Mouse (Mus musculus): ENCODE data around the gene Sh3bp5l. TPM values are rescaled to one million over a fixed set of nuclear protein-coding genes. Genes with fewer than 3 reads are reported as not detected.
A peak's percentile ranks its signal among the peaks of the same experiment; 100 is the strongest.

The Sh3bp5l gene
- polyA plus RNA-seq, 1 experiment = 3.4 TPM

- Histone ChIP-seq H3K4me3 (replicated peaks) (no peak overlapping the region), H3K4me1 (ENCODE audit: control insufficient read depth) (peaks cover 16% of the 10 kb centered on the region), H3K36me3 (ENCODE audit: control insufficient read depth) (peaks cover 99% of the 10 kb centered on the region), H3K9me3 (ENCODE audit: control insufficient read depth, low read length) (peaks cover 8% of the 10 kb centered on the region), H3K27me3 (ENCODE audit: control insufficient read depth) (no peaks in the 10 kb centered on the region)
- TF ChIP-seq GATA1 (IDR thresholded peaks at IDR 0.05; ENCODE audit: low read length) (no peak), TAL1 (IDR thresholded peaks at IDR 0.05; ENCODE audit: low read length) (no peak)
Observed at GRCm38 (mm10) chr11:58315536-58316168, 14.9 kb upstream of the Sh3bp5l start.

- H3K4me3 ChIP-seq (replicated peaks) = no peak overlapping the region
Observed at GRCm38 (mm10) chr11:58316344-58316743, 14.2 kb upstream of the Sh3bp5l start.

GRCm38 (mm10) chr11:58316768-58317390 lies 13.6 kb upstream of the Sh3bp5l start:
- no peak for TF ChIP-seq TAL1 (IDR thresholded peaks at IDR 0.05; ENCODE audit: low read length)
- no peak for TF ChIP-seq GATA1 (IDR thresholded peaks at IDR 0.05; ENCODE audit: low read length)
- Histone ChIP-seq H3K4me1 (ENCODE audit: control insufficient read depth) (peaks cover 28% of the 10 kb centered on the region), H3K9me3 (ENCODE audit: control insufficient read depth, low read length) (peaks cover 8% of the 10 kb centered on the region), H3K27me3 (ENCODE audit: control insufficient read depth) (no peaks in the 10 kb centered on the region), H3K36me3 (ENCODE audit: control insufficient read depth) (peaks cover 99% of the 10 kb centered on the region), H3K4me3 (replicated peaks) (no peak overlapping the region)

More at GRCm38 (mm10) chr11:58316344-58316743, 14.2 kb upstream of the Sh3bp5l start:
- no peak for TF ChIP-seq TAL1 (IDR thresholded peaks at IDR 0.05; ENCODE audit: low read length)
- no peak for TF ChIP-seq GATA1 (IDR thresholded peaks at IDR 0.05; ENCODE audit: low read length)
- Histone ChIP-seq H3K27me3 (ENCODE audit: control insufficient read depth) (no peaks in the 10 kb centered on the region), H3K9me3 (ENCODE audit: control insufficient read depth, low read length) (peaks cover 8% of the 10 kb centered on the region), H3K4me1 (ENCODE audit: control insufficient read depth) (peaks cover 23% of the 10 kb centered on the region), H3K36me3 (ENCODE audit: control insufficient read depth) (peaks cover 99% of the 10 kb centered on the region)

GRCm38 (mm10) chr11:58322824-58323569 lies 7.5 kb upstream of the Sh3bp5l start:
- Histone ChIP-seq H3K4me3 (replicated peaks) (peak overlapping the region; percentile 65), H3K27me3 (ENCODE audit: control insufficient read depth) (no peaks in the 10 kb centered on the region), H3K36me3 (ENCODE audit: control insufficient read depth) (peaks cover 74% of the 10 kb centered on the region), H3K9me3 (ENCODE audit: control insufficient read depth, low read length) (peaks cover 4% of the 10 kb centered on the region; the same call in 1 of the 2 replicates), H3K4me1 (ENCODE audit: control insufficient read depth) (peaks cover 63% of the 10 kb centered on the region)
- TF ChIP-seq GATA1 (IDR thresholded peaks at IDR 0.05; ENCODE audit: low read length) (no peak), TAL1 (IDR thresholded peaks at IDR 0.05; ENCODE audit: low read length) (no peak)

GRCm38 (mm10) chr11:58323570-58324340 lies 6.8 kb upstream of the Sh3bp5l start:
- no peak for TF ChIP-seq GATA1 (IDR thresholded peaks at IDR 0.05; ENCODE audit: low read length)
- TF ChIP-seq TAL1 (IDR thresholded peaks at IDR 0.05; ENCODE audit: low read length) = no peak
- peaks cover 70% of the 10 kb centered on the region for H3K4me1 ChIP-seq (ENCODE audit: control insufficient read depth)

GRCm38 (mm10) chr11:58324614-58325229 lies 5.8 kb upstream of the Sh3bp5l start:
- peak; percentile 27; the same call in 1 of the 2 replicates for TF ChIP-seq GATA1 (IDR thresholded peaks at IDR 0.05; ENCODE audit: low read length)
- TF ChIP-seq TAL1 (IDR thresholded peaks at IDR 0.05; ENCODE audit: low read length) = peak; percentile 67
- H3K4me1 ChIP-seq (ENCODE audit: control insufficient read depth) = peaks cover 78% of the 10 kb centered on the region
- peaks cover 69% of the 10 kb centered on the region for H3K36me3 ChIP-seq (ENCODE audit: control insufficient read depth)
- H3K27me3 ChIP-seq (ENCODE audit: control insufficient read depth) = no peaks in the 10 kb centered on the region
- H3K9me3 ChIP-seq (ENCODE audit: control insufficient read depth, low read length) = peaks cover 4% of the 10 kb centered on the region; the same call in 1 of the 2 replicates
- peak overlapping the region; percentile 44 for H3K4me3 ChIP-seq (replicated peaks)

More at GRCm38 (mm10) chr11:58323570-58324340, 6.8 kb upstream of the Sh3bp5l start:
- Histone ChIP-seq H3K36me3 (ENCODE audit: control insufficient read depth) (peaks cover 74% of the 10 kb centered on the region), H3K9me3 (ENCODE audit: control insufficient read depth, low read length) (peaks cover 4% of the 10 kb centered on the region; the same call in 1 of the 2 replicates), H3K27me3 (ENCODE audit: control insufficient read depth) (no peaks in the 10 kb centered on the region), H3K4me3 (replicated peaks) (peak overlapping the region; percentile 65)

- Histone ChIP-seq H3K4me3 (replicated peaks) (no peak overlapping the region), H3K27me3 (ENCODE audit: control insufficient read depth) (no peaks in the 10 kb centered on the region), H3K4me1 (ENCODE audit: control insufficient read depth) (peaks cover 71% of the 10 kb centered on the region), H3K36me3 (ENCODE audit: control insufficient read depth) (peaks cover 56% of the 10 kb centered on the region), H3K9me3 (ENCODE audit: control insufficient read depth, low read length) (peaks cover 4% of the 10 kb centered on the region; the same call in 1 of the 2 replicates)
- TF ChIP-seq TAL1 (IDR thresholded peaks at IDR 0.05; ENCODE audit: low read length) (no peak), GATA1 (IDR thresholded peaks at IDR 0.05; ENCODE audit: low read length) (no peak)
Observed at GRCm38 (mm10) chr11:58326781-58327180, 3.7 kb upstream of the Sh3bp5l start.

GRCm38 (mm10) chr11:58329906-58330275 lies 633 bp upstream of the Sh3bp5l start:
- Histone ChIP-seq H3K4me3 (replicated peaks) (peak overlapping the region; percentile 68), H3K36me3 (ENCODE audit: control insufficient read depth) (peaks cover 78% of the 10 kb centered on the region), H3K9me3 (ENCODE audit: control insufficient read depth, low read length) (peaks cover 4% of the 10 kb centered on the region; the same call in 1 of the 2 replicates), H3K27me3 (ENCODE audit: control insufficient read depth) (no peaks in the 10 kb centered on the region), H3K4me1 (ENCODE audit: control insufficient read depth) (peaks cover 77% of the 10 kb centered on the region)
- TF ChIP-seq TAL1 (IDR thresholded peaks at IDR 0.05; ENCODE audit: low read length) (no peak), GATA1 (IDR thresholded peaks at IDR 0.05; ENCODE audit: low read length) (no peak)
